Mouse (Mus musculus) kidney, adult 2 months (tissue): ENCODE results near the gene Ccdc24.

Experiments
- CTCF ChIP-seq: fragments of 200-500 bp; conservative IDR thresholded peaks from 2 replicates; pipeline ENCODE4 v1.5.1; 2011; ENCODE audit warnings: low read depth, mild to moderate bottlenecking, control low read depth, low read length, moderate library complexity, mixed read lengths; ENCODE audit not compliant: insufficient read depth, insufficient read length
- POLR2A ChIP-seq: fragments of 200-500 bp; IDR thresholded peaks from one replicate; pipeline ENCODE4 v1.6.1; 2011; ENCODE audit warnings: low read depth, low read length, control low read depth

- TF ChIP-seq POLR2A (no peak), CTCF (no peak)
Observed at GRCm38 (mm10) chr4:117898111-117898510, 25.8 kb upstream of the Ccdc24 start.
